Mouse (Mus musculus): ENCODE results near the gene Gna11. TPM values are rescaled to one million over a fixed set of nuclear protein-coding genes. Genes with fewer than 3 reads are reported as not detected.

Gna11 gene
- polyA plus RNA-seq, 1 experiment from 2014 or later = 47.0 TPM

- Histone ChIP-seq H3K36me3 (ENCODE audit: control insufficient read depth, insufficient read depth, low read length) (peaks cover 12% of the 10 kb centered on the region), H3K27ac (ENCODE audit: low read depth, low read length) (peak overlapping the region; percentile 71), H3K27me3 (replicated peaks; ENCODE audit: control insufficient read depth, insufficient read depth, low read length) (peaks cover 18% of the 10 kb centered on the region), H3K4me2 (peak overlapping the region; percentile 97), H3K4me3 (ENCODE audit: low read depth, low read length) (peak overlapping the region; percentile 52), H3K4me1 (replicated peaks; ENCODE audit: control insufficient read depth, insufficient read depth, low read length) (peaks cover 61% of the 10 kb centered on the region), H3K9me3 (ENCODE audit: control insufficient read depth, low read length) (no peaks in the 10 kb centered on the region), H3K9ac (ENCODE audit: low read depth, low read length) (peak overlapping the region; percentile 41)
- ATAC-seq (replicated peaks; ENCODE audit: low FRiP score) (no peak), DNase-seq (ENCODE audit: low spot score) (no peak)
- 8% methylated on average over 10 of the region's 11 CpGs for WGBS
These were observed 25.3 kb upstream of the Gna11 start for GRCm38 (mm10) chr10:81570238-81570800.

- Histone ChIP-seq H3K27ac (ENCODE audit: low read depth, low read length) (peak overlapping the region; percentile 71; the same call in 1 of the 2 replicates), H3K9me3 (ENCODE audit: control insufficient read depth, low read length) (no peaks in the 10 kb centered on the region), H3K4me3 (ENCODE audit: low read depth, low read length) (no peak overlapping the region), H3K9ac (ENCODE audit: low read depth, low read length) (no peak overlapping the region), H3K4me2 (no peak overlapping the region; the same call in 1 of the 2 replicates), H3K4me1 (replicated peaks; ENCODE audit: control insufficient read depth, insufficient read depth, low read length) (peaks cover 64% of the 10 kb centered on the region), H3K27me3 (replicated peaks; ENCODE audit: control insufficient read depth, insufficient read depth, low read length) (peaks cover 14% of the 10 kb centered on the region), H3K36me3 (ENCODE audit: control insufficient read depth, insufficient read depth, low read length) (peaks cover 18% of the 10 kb centered on the region)
- WGBS = 57% methylated on average over 9 of the region's 9 CpGs
- no peak for DNase-seq (ENCODE audit: low spot score)
- ATAC-seq (replicated peaks; ENCODE audit: low FRiP score) = no peak
These were observed 24.7 kb upstream of the Gna11 start for GRCm38 (mm10) chr10:81569507-81570237.

- H3K9ac ChIP-seq (ENCODE audit: low read depth, low read length) = no peak overlapping the region; the same call in 1 of the 2 replicates
These were observed 23.6 kb upstream of the Gna11 start for GRCm38 (mm10) chr10:81568381-81569191.

DNA sequence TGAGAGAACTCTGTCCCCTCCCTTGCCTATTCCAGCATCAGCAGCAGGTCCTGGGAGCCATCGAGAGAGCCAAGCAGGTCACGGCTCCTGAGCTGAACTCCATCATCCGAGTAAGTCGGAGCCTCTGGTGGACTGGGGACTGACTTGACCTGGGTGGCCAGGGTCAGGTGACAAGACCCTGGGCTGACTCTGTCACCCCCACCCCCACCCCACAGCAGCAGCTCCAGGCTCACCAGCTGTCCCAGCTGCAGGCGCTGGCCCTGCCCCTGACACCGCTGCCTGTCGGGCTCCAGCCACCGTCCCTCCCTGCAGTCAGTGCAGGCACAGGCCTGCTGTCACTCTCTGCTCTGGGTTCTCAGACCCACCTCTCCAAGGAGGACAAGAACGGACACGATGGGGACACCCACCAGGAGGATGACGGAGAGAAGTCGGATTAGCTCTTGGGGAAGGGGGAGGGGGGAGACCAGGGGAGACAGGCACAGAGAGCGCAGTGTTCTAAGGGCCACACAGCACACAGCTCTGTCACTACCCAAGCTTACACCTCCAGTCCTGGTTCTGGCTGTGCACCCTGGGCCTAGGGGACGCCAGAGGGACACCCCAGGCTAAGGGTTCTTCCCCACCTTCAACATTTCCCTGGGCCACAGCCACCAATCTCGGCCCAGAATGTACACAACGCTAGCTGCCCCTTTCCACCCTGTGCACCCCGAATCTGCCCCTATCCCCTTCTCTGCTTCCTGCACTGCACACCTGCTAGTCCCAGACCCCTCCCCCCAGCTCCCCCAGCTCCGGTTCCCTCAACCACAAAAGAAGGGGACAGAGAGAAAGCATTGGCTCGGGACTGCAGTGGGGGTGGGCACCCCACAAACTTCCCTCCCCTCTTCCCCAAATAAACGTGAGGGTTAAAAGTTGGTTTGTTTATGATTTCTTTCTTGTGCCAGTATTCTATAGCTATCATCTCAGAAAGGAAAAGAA lies 20.6 kb upstream of the Gna11 start:
- Histone ChIP-seq H3K9me3 (ENCODE audit: control insufficient read depth, low read length) (no peaks in the 10 kb centered on the region), H3K9ac (ENCODE audit: low read depth, low read length) (no peak overlapping the region; the same call in 1 of the 2 replicates), H3K4me3 (ENCODE audit: low read depth, low read length) (no peak overlapping the region), H3K27me3 (replicated peaks; ENCODE audit: control insufficient read depth, insufficient read depth, low read length) (peaks cover 2% of the 10 kb centered on the region), H3K4me1 (replicated peaks; ENCODE audit: control insufficient read depth, insufficient read depth, low read length) (peaks cover 69% of the 10 kb centered on the region), H3K27ac (ENCODE audit: low read depth, low read length) (no peak overlapping the region), H3K4me2 (no peak overlapping the region), H3K36me3 (ENCODE audit: control insufficient read depth, insufficient read depth, low read length) (peaks cover 25% of the 10 kb centered on the region)
- no peak for ATAC-seq (replicated peaks; ENCODE audit: low FRiP score)
- no peak for DNase-seq (ENCODE audit: low spot score)
- 53% methylated on average over 20 of the region's 20 CpGs for WGBS

More at GRCm38 (mm10) chr10:81568381-81569191, 23.6 kb upstream of the Gna11 start:
- Histone ChIP-seq H3K36me3 (ENCODE audit: control insufficient read depth, insufficient read depth, low read length) (peaks cover 18% of the 10 kb centered on the region), H3K4me2 (peak overlapping the region; percentile 31; the same call in 1 of the 2 replicates), H3K4me1 (replicated peaks; ENCODE audit: control insufficient read depth, insufficient read depth, low read length) (peaks cover 64% of the 10 kb centered on the region), H3K27ac (ENCODE audit: low read depth, low read length) (peak overlapping the region; percentile 35; the same call in 1 of the 2 replicates), H3K9me3 (ENCODE audit: control insufficient read depth, low read length) (no peaks in the 10 kb centered on the region), H3K4me3 (ENCODE audit: low read depth, low read length) (no peak overlapping the region), H3K27me3 (replicated peaks; ENCODE audit: control insufficient read depth, insufficient read depth, low read length) (peaks cover 9% of the 10 kb centered on the region)
- DNase-seq (ENCODE audit: low spot score) (peak; percentile 65), ATAC-seq (replicated peaks; ENCODE audit: low FRiP score) (no peak)
- 21% methylated on average over 16 of the region's 16 CpGs for WGBS

- Histone ChIP-seq H3K4me1 (replicated peaks; ENCODE audit: control insufficient read depth, insufficient read depth, low read length) (peaks cover 63% of the 10 kb centered on the region), H3K9me3 (ENCODE audit: control insufficient read depth, low read length) (no peaks in the 10 kb centered on the region), H3K27ac (ENCODE audit: low read depth, low read length) (no peak overlapping the region), H3K4me2 (no peak overlapping the region), H3K9ac (ENCODE audit: low read depth, low read length) (no peak overlapping the region), H3K36me3 (ENCODE audit: control insufficient read depth, insufficient read depth, low read length) (peaks cover 25% of the 10 kb centered on the region), H3K27me3 (replicated peaks; ENCODE audit: control insufficient read depth, insufficient read depth, low read length) (peaks cover 2% of the 10 kb centered on the region), H3K4me3 (ENCODE audit: low read depth, low read length) (no peak overlapping the region)
- DNase-seq (ENCODE audit: low spot score) (no peak), ATAC-seq (replicated peaks; ENCODE audit: low FRiP score) (no peak)
- WGBS = 30% methylated on average over 10 of the region's 10 CpGs
These were observed 19.7 kb upstream of the Gna11 start for GRCm38 (mm10) chr10:81564734-81565133.

- H3K4me1 ChIP-seq (replicated peaks; ENCODE audit: control insufficient read depth, insufficient read depth, low read length) = peaks cover 58% of the 10 kb centered on the region
- 11% methylated on average over 10 of the region's 10 CpGs for WGBS
- H3K9me3 ChIP-seq (ENCODE audit: control insufficient read depth, low read length) = no peaks in the 10 kb centered on the region
- no peak overlapping the region for H3K27ac ChIP-seq (ENCODE audit: low read depth, low read length)
- no peak for ATAC-seq (replicated peaks; ENCODE audit: low FRiP score)
- peaks cover 2% of the 10 kb centered on the region for H3K27me3 ChIP-seq (replicated peaks; ENCODE audit: control insufficient read depth, insufficient read depth, low read length)
- peaks cover 25% of the 10 kb centered on the region for H3K36me3 ChIP-seq (ENCODE audit: control insufficient read depth, insufficient read depth, low read length)
- H3K9ac ChIP-seq (ENCODE audit: low read depth, low read length) = 0 out of 2 replicates have a peak overlapping the region, but pooled peaks have one; percentile 30
- H3K4me3 ChIP-seq (ENCODE audit: low read depth, low read length) = peak overlapping the region; percentile 26; the same call in 1 of the 2 replicates
- H3K4me2 ChIP-seq = peak overlapping the region; percentile 52
- no peak for DNase-seq (ENCODE audit: low spot score)
These were observed 19.2 kb upstream of the Gna11 start for GRCm38 (mm10) chr10:81564216-81564615.

DNA sequence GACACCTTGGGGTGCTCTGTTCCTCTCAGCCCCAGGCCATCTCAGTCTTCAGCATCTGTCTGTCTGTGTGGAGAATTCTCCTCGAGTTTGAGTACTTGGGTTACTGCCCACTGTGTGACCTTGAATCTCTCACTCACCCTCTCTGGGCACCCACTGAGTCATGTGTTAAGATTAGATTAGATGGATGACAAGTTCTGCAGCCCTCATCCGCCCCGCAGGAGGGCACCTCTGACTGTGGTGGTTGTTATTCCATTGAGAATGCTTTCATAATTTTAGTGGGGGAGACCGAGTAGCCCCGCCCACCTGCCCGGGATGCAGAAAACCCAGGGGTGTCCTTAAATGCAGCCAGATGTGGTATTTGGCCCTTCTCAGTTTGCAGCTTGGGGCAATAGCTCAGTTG lies 18.5 kb upstream of the Gna11 start:
- WGBS = 39% methylated on average over 6 of the region's 6 CpGs
- 0 out of 2 replicates have a peak overlapping the region, but pooled peaks have one; percentile 19 for H3K27ac ChIP-seq (ENCODE audit: low read depth, low read length)

More for the DNA sequence above, 18.5 kb upstream of the Gna11 start:
- DNase-seq (ENCODE audit: low spot score) = no peak
- ATAC-seq (replicated peaks; ENCODE audit: low FRiP score) = no peak
- Histone ChIP-seq H3K4me2 (peak overlapping the region; percentile 52), H3K4me1 (replicated peaks; ENCODE audit: control insufficient read depth, insufficient read depth, low read length) (peaks cover 56% of the 10 kb centered on the region), H3K9me3 (ENCODE audit: control insufficient read depth, low read length) (no peaks in the 10 kb centered on the region), H3K4me3 (ENCODE audit: low read depth, low read length) (no peak overlapping the region), H3K9ac (ENCODE audit: low read depth, low read length) (no peak overlapping the region), H3K27me3 (replicated peaks; ENCODE audit: control insufficient read depth, insufficient read depth, low read length) (peaks cover 2% of the 10 kb centered on the region; the same call in 1 of the 2 replicates), H3K36me3 (ENCODE audit: control insufficient read depth, insufficient read depth, low read length) (peaks cover 25% of the 10 kb centered on the region)
